Mouse (Mus musculus) E14TG2a.4 (cell line): ENCODE measurements around the gene Polr2h.

Source experiments
- H3K27me3 ChIP-seq: 2 replicates; pipeline ENCODE4 v1.6.1; 2014; ENCODE audit warnings: low read length, control low read depth; ENCODE audit not compliant: insufficient read depth
- H3K36me3 ChIP-seq: 2 replicates; pipeline ENCODE4 v1.6.1; 2014; ENCODE audit warnings: low read length, control low read depth; ENCODE audit not compliant: insufficient read depth
- H3K4me1 ChIP-seq: replicated peaks from 2 replicates; pipeline ENCODE4 v1.6.1; 2014; ENCODE audit warnings: low read depth, low read length, control low read depth
- H3K4me3 ChIP-seq: replicated peaks from 2 replicates; pipeline ENCODE4 v1.5.1; 2014; ENCODE audit warnings: mild to moderate bottlenecking, low read length
- H3K9me3 ChIP-seq: 2 replicates; pipeline ENCODE4 v1.6.1; 2014; ENCODE audit warnings: low read length, control low read depth
- CTCF ChIP-seq: conservative IDR thresholded peaks from 2 replicates; pipeline ENCODE4 v1.5.1; 2014; ENCODE audit warnings: low read length
- NANOG ChIP-seq: IDR thresholded peaks from 2 replicates; pipeline ENCODE4 v1.6.1; 2014; ENCODE audit warnings: borderline replicate concordance, low read length, mixed read lengths
- POU5F1 ChIP-seq: IDR thresholded peaks from 2 replicates; pipeline ENCODE4 v1.6.1; 2014; ENCODE audit warnings: low read length, borderline replicate concordance

Polr2h gene

DNA sequence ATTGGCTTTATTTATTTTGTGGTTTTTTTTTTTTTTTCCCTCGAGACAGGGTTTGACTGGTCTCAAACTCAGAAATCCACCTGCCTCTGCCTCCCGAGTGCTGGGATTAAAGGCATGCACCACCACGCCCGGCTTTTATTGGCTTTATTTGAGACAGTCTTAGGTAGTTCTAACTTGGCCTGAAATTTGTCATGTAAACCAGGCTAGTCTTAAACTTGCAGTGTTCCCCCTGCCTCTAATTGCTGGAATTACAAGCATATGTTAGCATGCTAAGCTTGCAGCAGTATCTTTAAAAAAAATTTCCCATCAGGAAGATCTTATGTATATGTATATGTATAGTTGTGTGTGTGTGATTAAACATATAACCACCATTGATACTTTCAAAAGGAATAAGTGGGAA, 40.8 kb upstream of the Polr2h start:
- Histone ChIP-seq H3K9me3 (no peaks in the 10 kb centered on the region), H3K36me3 (peaks cover 79% of the 10 kb centered on the region), H3K4me1 (peaks cover 69% of the 10 kb centered on the region), H3K4me3 (no peak overlapping the region), H3K27me3 (no peaks in the 10 kb centered on the region)
- no peak for TF ChIP-seq POU5F1
- no peak for TF ChIP-seq CTCF
- no peak for TF ChIP-seq NANOG

- no peak overlapping the region for H3K4me3 ChIP-seq
- TF ChIP-seq CTCF (no peak), NANOG (no peak), POU5F1 (no peak)
- H3K9me3 ChIP-seq, result no peaks in the 10 kb centered on the region
- no peaks in the 10 kb centered on the region for H3K27me3 ChIP-seq
- peaks cover 66% of the 10 kb centered on the region for H3K4me1 ChIP-seq
- peaks cover 86% of the 10 kb centered on the region for H3K36me3 ChIP-seq
These were observed 40.1 kb upstream of the Polr2h start for GRCm38 (mm10) chr16:20677380-20677779.

GRCm38 (mm10) chr16:20677974-20678675, 39.3 kb upstream of the Polr2h start:
- TF ChIP-seq NANOG (no peak), POU5F1 (no peak), CTCF (no peak)
- Histone ChIP-seq H3K9me3 (no peaks in the 10 kb centered on the region), H3K4me1 (peaks cover 66% of the 10 kb centered on the region), H3K4me3 (no peak overlapping the region), H3K27me3 (no peaks in the 10 kb centered on the region), H3K36me3 (peaks cover 93% of the 10 kb centered on the region)

DNA sequence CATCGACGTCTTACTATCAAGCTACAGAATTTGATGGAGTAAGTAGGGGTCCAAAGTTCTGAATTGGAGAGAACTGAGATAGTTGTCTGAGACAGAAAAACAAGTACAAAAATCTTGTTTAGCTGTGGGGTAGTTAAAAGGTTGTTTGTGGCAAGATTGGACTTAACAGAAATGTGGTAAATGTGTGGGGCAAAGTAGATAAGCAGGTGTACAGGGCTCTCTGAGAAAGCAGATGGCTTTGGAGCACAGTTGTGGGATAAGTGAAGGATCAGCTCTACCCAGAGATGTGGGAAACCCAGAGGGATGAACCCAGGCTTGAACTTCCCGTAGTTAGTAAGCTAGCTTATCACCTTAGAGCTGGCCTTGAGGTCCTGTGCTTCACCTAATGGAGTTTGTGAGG, 26.7 kb upstream of the Polr2h start:
- H3K36me3 ChIP-seq, result peaks cover 71% of the 10 kb centered on the region
- H3K27me3 ChIP-seq, result peaks cover 14% of the 10 kb centered on the region
- peaks cover 95% of the 10 kb centered on the region for H3K4me1 ChIP-seq
- no peaks in the 10 kb centered on the region for H3K9me3 ChIP-seq
- H3K4me3 ChIP-seq, result no peak overlapping the region
- TF ChIP-seq CTCF (no peak), POU5F1 (no peak), NANOG (no peak)

GRCm38 (mm10) chr16:20691617-20692016, 25.8 kb upstream of the Polr2h start:
- H3K4me1 ChIP-seq, result peaks cover 93% of the 10 kb centered on the region
- H3K36me3 ChIP-seq, result peaks cover 63% of the 10 kb centered on the region
- peaks cover 22% of the 10 kb centered on the region for H3K27me3 ChIP-seq
- H3K4me3 ChIP-seq, result no peak overlapping the region
- H3K9me3 ChIP-seq, result no peaks in the 10 kb centered on the region
- TF ChIP-seq POU5F1, result no peak
- TF ChIP-seq CTCF, result no peak
- TF ChIP-seq NANOG, result no peak

GRCm38 (mm10) chr16:20692241-20692965, 25.1 kb upstream of the Polr2h start:
- H3K4me1 ChIP-seq, result peaks cover 86% of the 10 kb centered on the region
- peaks cover 26% of the 10 kb centered on the region for H3K27me3 ChIP-seq
- H3K4me3 ChIP-seq, result peak overlapping the region; percentile 82
- peaks cover 55% of the 10 kb centered on the region for H3K36me3 ChIP-seq
- no peak for TF ChIP-seq NANOG
- TF ChIP-seq POU5F1, result no peak
- no peak for TF ChIP-seq CTCF
- no peaks in the 10 kb centered on the region for H3K9me3 ChIP-seq

GRCm38 (mm10) chr16:20693111-20693701, 24.3 kb upstream of the Polr2h start, which contains the start of gene Fam131a:
TSS of gene Fam131a (plus strand) at chr16:20693241.
- H3K9me3 ChIP-seq, result no peaks in the 10 kb centered on the region
- TF ChIP-seq POU5F1 (no peak), CTCF (no peak), NANOG (no peak)
- H3K4me1 ChIP-seq, result peaks cover 78% of the 10 kb centered on the region
- peak within 1 kb of the TSS; percentile 82 for H3K4me3 ChIP-seq
- peaks cover 47% of the 10 kb centered on the region for H3K36me3 ChIP-seq
- H3K27me3 ChIP-seq, result peaks cover 27% of the 10 kb centered on the region

DNA sequence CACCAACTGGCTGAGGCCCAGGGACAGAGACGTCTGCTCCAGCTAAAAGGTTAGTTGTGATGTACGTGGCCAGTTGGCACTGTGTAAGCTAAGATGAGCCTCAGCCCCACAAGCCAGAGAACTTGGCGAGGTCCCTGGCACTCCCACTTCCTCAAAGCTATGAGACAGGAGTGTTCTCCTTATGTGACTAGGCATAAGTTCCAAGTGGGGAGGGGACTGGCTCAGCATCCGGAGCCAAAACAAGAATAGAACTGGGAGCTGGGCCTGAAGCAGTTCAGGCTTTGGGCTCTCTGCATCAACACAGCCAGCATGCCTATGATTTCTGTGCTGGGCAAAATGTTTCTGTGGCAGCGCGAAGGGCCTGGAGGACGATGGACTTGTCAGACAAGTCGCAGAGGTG, 22.7 kb upstream of the Polr2h start:
- TF ChIP-seq POU5F1 (no peak), CTCF (no peak), NANOG (no peak)
- peaks cover 27% of the 10 kb centered on the region for H3K27me3 ChIP-seq
- peaks cover 69% of the 10 kb centered on the region for H3K4me1 ChIP-seq
- H3K4me3 ChIP-seq, result no peak overlapping the region
- no peaks in the 10 kb centered on the region for H3K9me3 ChIP-seq
- peaks cover 38% of the 10 kb centered on the region for H3K36me3 ChIP-seq
